8 mouse cellular contexts compared by ENCODE assay signal in genomic region chr11:107470521-107471041, GRCm38 (mm10). TPM values are rescaled to one million over a fixed set of nuclear protein-coding genes. Genes with fewer than 3 reads are reported as not detected.
DNase-seq lines count a peak whose midpoint lies in the region; ATAC-seq and TF ChIP-seq lines count a peak whose summit lies in the region.

Gene Pitpnc1, minus strand, starts transcription at chr11:107470699.

- peaks cover 33% of the 10 kb centered on the region; the same call in 1 of the 2 replicates for H3K79me2 ChIP-seq in macrophage (ENCODE audit: inconsistent target)

- DNase-seq in ZHBTc4 (ENCODE audit: low read depth, low spot score): peak; percentile 95
- DNase-seq in cerebellum, postnatal 4 days (ENCODE audit: low spot score in 2 of 2): peak; percentile 72 to 75
- peak; percentile 69 for DNase-seq in gastrocnemius, adult 18-20 months (ENCODE audit: low spot score)
- peak; percentile 85 for DNase-seq in left cerebral cortex, adult 2 months (ENCODE audit: extremely low spot score in 1 of 2, low spot score in 2 of 2)
- DNase-seq in retina, postnatal 7 days (ENCODE audit: low read depth, low spot score): peak; percentile 70
- peak; percentile 82 for DNase-seq in urinary bladder, adult 2 months (ENCODE audit: low spot score)

- peak within 1 kb of the TSS; percentile 82 for H3K4me3 ChIP-seq in hindbrain, embryonic 16.5 days (ENCODE audit: low read length)
- peak within 1 kb of the TSS; percentile 83 for H3K4me3 ChIP-seq in left cerebral cortex, adult 2 months
- peak within 1 kb of the TSS; percentile 88 for H3K4me3 ChIP-seq in macrophage (ENCODE audit: inconsistent target)

- H3K9ac ChIP-seq in hindbrain, embryonic 16.5 days (ENCODE audit: low read depth, low read length): peak within 1 kb of the TSS; percentile 92

- intact Hi-C loops in left cerebral cortex, adult 2 months (cut with DNase I): loop anchor here (1.0 kb wide), 1 partner anchor 257 kb away; no protein-coding TSS in a partner anchor

- H3K36me3 ChIP-seq in hindbrain, embryonic 16.5 days (ENCODE audit: control insufficient read depth, insufficient read depth, low read length): no peaks in the 10 kb centered on the region
- H3K36me3 ChIP-seq in macrophage (ENCODE audit: inconsistent target): no peaks in the 10 kb centered on the region

- H3K4me2 ChIP-seq in hindbrain, embryonic 16.5 days (ENCODE audit: low read length): peak within 1 kb of the TSS; percentile 66

- under 1% methylated on average over 37 of the region's 37 CpGs for WGBS in hindbrain, embryonic 16.5 days
- under 1% methylated on average over 37 of the region's 37 CpGs for WGBS in macrophage (ENCODE audit: missing documents)

- ATAC-seq in hindbrain, embryonic 16.5 days: peak; percentile 91

- no peaks in the 10 kb centered on the region for H3K27me3 ChIP-seq in hindbrain, embryonic 16.5 days (replicated peaks; ENCODE audit: control insufficient read depth, insufficient read depth, low read length)

- peak; percentile 10; the same call in 1 of the 2 replicates for TF ChIP-seq CTCF in left cerebral cortex, adult 2 months (IDR thresholded peaks at IDR 0.05)

- peaks cover 16% of the 10 kb centered on the region for H3K4me1 ChIP-seq in hindbrain, embryonic 16.5 days (ENCODE audit: control insufficient read depth, insufficient read depth, low read depth, low read length)

- no peaks in the 10 kb centered on the region for H3K9me3 ChIP-seq in hindbrain, embryonic 16.5 days (ENCODE audit: control insufficient read depth, low read length)

- peak within 1 kb of the TSS; percentile 90 for H3K27ac ChIP-seq in hindbrain, embryonic 16.5 days (ENCODE audit: low read depth, low read length)
- peak within 1 kb of the TSS; percentile 93 for H3K27ac ChIP-seq in left cerebral cortex, adult 2 months
- H3K27ac ChIP-seq in macrophage: peak within 1 kb of the TSS; percentile 87

RNA-seq across cellular contexts. Expression of gene Pitpnc1, which starts in this region (rescaled TPM):
- 10 to 100 TPM; 73.8 to 93.7 TPM for total RNA-seq in gastrocnemius, adult 18-20 months (2021)
- polyA plus RNA-seq in hindbrain, embryonic 16.5 days (2015; fragmentation: Nextera tagmentation; extraction: Ambion mirVana): 41.5 and 43.0 TPM in 2 replicates
- total RNA-seq in left cerebral cortex, adult 2 months (2021): 10 to 100 TPM; 54.5 to 55.2 TPM
- total RNA-seq in macrophage (2018; cell fraction: chromatin; rRNA removed): 100 to 1,000 TPM in 22 of 26 experiments, 10 to 100 TPM in 4; 73.3 to 454 (median 139) TPM
- 10 to 100 TPM; 26.8 to 55.8 (median 41.9) TPM for total RNA-seq in macrophage (2018; cell fraction: cytosol; rRNA removed)
- 100 to 1,000 TPM in 1 of 26 experiments, 10 to 100 TPM in 25; 27.9 to 103 (median 57.9) TPM for total RNA-seq in macrophage (2018; cell fraction: nucleus; rRNA removed)
- polyA plus RNA-seq in macrophage (2018): 21.3 to 50.1 TPM (median 30.5 TPM) in 3 replicates
- polyA plus RNA-seq in urinary bladder, adult 2 months (2012; rRNA removed): 9.1 TPM in 2 replicates

Comparison
In these comparisons a context has a peak if more than half of its experiments do, and no peak if none do; other contexts are left out.
1. Peak in every context shown above with its lines: DNase-seq, ATAC-seq, H3K4me3 ChIP-seq and H3K27ac ChIP-seq.